Mouse (Mus musculus): ENCODE data around the gene Fam243. TPM values are rescaled to one million over a fixed set of nuclear protein-coding genes. Genes with fewer than 3 reads are reported as not detected.

The Fam243 gene
- total RNA-seq, 2 experiments from 2014 or later: not detected

GRCm38 (mm10) chr16:92324309-92325061, 3.2 kb upstream of the Fam243 start:
- no peak for ATAC-seq (replicated peaks; ENCODE audit: low FRiP score, low TSS enrichment, poor library complexity, severe bottlenecking)

- no peak for ATAC-seq (replicated peaks; ENCODE audit: low FRiP score, low TSS enrichment, poor library complexity, severe bottlenecking)
Measured at GRCm38 (mm10) chr16:92320361-92320760, 880 bp downstream of the Fam243 start.

GRCm38 (mm10) chr16:92319353-92320109, 1.7 kb downstream of the Fam243 start:
- peak; percentile 96 for ATAC-seq (replicated peaks; ENCODE audit: low FRiP score, low TSS enrichment, poor library complexity, severe bottlenecking)

GRCm38 (mm10) chr16:92316049-92316738, 5.0 kb downstream of the Fam243 start:
- ATAC-seq (replicated peaks; ENCODE audit: low FRiP score, low TSS enrichment, poor library complexity, severe bottlenecking): no peak

- ATAC-seq (replicated peaks; ENCODE audit: low FRiP score, low TSS enrichment, poor library complexity, severe bottlenecking): peak; percentile 95
Measured at GRCm38 (mm10) chr16:92313953-92314741, 7.1 kb downstream of the Fam243 start.

DNA sequence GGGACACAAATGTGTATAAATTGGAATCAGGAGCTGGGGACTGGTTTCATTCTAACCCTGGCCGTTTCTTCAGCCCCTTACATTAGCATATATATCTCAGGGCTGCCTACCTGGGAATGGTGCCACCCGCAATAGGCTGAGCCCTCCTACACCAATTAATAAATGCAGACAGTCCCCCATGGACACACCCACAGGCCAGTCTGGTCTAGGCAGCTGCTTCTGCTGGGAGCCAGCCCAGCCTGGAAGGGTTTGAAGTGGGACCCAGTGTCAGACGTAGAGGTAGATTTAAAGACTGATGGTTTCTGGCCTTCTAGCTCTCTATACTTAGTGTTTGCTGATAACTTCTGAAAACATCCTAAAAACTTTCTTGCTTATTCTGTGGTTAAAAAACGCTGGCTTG, 12.1 kb downstream of the Fam243 start:
- ATAC-seq (replicated peaks; ENCODE audit: low FRiP score, low TSS enrichment, poor library complexity, severe bottlenecking): no peak

GRCm38 (mm10) chr16:92307947-92308346, 13.3 kb downstream of the Fam243 start:
- no peak for ATAC-seq (replicated peaks; ENCODE audit: low FRiP score, low TSS enrichment, poor library complexity, severe bottlenecking)

DNA sequence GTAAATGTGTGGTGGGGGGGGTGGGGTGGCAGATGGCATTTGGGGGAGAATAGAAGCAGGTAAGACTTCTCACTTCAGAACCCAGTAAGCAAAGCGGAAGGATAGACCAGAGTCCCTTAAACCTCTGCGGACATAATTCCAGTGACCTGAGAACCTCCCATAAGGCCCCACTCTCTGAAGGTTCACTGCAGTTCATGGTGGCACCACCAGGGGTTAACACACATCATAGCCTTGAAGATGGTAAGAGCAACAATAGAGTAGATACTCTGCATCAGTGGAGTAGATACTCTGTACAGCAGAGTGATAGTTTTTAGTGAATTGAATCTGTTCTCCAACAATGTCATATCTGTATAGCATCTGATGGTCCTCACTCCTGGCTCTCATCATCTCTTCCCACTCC, 15.7 kb downstream of the Fam243 start:
- ATAC-seq (replicated peaks; ENCODE audit: low FRiP score, low TSS enrichment, poor library complexity, severe bottlenecking): no peak

GRCm38 (mm10) chr16:92302506-92302905, 18.7 kb downstream of the Fam243 start:
- no peak for ATAC-seq (replicated peaks; ENCODE audit: low FRiP score, low TSS enrichment, poor library complexity, severe bottlenecking)

GRCm38 (mm10) chr16:92301989-92302388, 19.3 kb downstream of the Fam243 start:
- peak; percentile 57; the same call in 1 of the 2 replicates for ATAC-seq (replicated peaks; ENCODE audit: low FRiP score, low TSS enrichment, poor library complexity, severe bottlenecking)

DNA sequence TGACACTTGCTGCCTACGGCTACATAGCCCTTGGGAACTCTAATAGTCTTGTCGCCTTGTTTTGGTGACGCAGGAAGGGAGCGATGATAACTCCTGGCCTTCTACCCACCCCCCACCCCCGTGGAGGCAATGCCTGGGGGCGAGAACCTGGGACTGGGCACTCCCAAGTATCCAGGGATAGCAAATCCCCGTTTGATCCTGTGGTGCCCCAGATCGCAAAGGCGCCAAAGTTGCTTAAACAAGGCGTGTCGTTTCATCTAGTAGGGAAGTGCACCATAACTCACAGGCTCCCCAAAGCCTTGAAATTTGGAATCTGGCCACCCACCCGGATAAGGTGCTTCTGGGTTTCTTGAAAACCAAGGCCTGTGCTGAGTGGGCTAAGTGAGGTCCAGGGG, 19.8 kb downstream of the Fam243 start:
- ATAC-seq (replicated peaks; ENCODE audit: low FRiP score, low TSS enrichment, poor library complexity, severe bottlenecking): peak; percentile 39

DNA sequence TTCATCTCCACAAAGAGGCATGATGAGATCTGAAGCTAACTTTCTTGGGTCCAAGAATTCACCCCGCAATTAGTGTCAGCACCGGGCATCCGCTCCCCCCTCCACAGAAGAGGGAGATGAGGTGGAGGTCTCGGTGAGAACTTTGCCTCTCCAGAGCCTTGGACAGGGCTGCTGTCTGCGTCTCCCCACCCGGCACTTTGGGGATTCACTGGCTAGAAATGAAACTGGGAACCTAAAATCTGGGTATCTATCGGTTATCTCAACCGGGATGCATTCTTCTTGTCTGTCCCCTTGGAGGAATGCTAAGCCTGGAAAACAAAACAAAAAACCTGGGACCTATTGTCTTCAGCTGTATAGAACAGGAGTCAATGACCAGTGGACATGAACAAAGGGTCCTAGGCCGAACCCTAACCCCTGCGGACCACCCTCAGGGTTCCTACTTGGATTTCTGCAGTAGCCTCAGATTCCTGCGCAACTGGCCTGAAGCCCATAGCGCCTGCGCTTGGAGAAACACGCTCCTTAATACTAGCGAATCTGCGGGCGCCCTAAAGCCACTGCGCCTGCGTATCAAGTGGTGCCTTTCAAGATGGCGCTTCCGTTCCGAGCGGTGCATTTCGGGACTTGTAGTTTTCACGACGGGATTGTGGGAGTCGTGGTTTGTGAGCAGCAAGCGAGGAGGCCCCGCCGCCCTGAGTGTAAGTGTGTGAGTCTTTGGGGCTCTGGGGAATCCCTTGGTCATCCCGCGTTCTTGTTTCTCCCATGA, 20.4 kb downstream of the Fam243 start, which contains the start of gene Smim11:
Gene Smim11, plus strand, starts transcription at position 638 of the 763 bp plus-strand sequence.
- peak; percentile 85 for ATAC-seq (replicated peaks; ENCODE audit: low FRiP score, low TSS enrichment, poor library complexity, severe bottlenecking)

DNA sequence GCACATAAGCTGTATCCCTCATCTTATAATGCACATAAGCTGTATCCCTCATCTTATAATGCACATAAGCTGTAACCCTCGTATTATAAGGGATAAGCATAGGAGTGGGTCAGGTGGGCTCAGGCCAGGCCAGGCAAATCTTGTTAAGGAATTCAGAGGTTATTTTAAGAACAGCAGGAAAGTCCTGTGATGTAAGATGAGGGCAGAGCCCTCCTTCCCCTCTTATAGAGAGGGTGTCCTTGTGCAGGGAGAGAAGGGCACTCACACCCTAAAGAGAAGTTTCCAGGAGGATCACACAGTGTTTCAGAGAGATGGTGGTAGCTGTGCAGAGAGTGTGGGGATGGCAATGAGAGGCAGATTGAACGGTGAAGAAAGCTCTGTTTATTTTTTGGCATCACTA, 25.9 kb downstream of the Fam243 start:
- no peak for ATAC-seq (replicated peaks; ENCODE audit: low FRiP score, low TSS enrichment, poor library complexity, severe bottlenecking)

DNA sequence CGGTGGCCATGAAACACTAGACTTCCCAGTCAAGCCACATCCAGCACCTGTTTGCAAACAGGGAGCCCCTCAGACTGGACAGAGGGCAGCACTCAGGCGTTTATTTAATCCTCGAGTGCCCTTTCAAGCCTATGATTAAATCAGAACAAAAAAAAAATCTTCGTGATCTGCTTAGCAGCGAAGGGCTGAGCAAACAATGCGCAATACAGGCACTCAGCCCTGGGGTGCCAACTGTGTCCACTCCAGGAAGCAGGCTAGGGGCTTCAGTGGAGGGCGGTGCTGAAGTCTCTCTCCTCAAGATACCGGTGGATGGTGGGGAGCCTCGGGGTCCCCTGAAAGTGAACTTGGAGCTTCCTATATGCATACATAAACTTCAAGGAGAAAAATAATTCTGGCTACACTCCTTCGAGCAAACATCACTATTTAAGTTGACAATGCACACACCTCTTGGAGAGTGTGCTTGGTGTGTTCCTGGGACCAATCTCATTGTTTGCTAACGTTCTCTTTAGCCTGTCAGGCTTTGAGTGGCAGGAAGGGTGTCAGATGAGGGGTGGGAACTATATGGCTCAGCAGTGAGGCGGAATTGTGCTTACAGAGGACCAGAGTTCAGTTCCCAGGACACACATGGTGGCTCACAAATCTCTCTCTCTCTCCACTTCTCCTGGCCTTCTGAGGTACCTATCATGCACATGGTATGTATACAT, 26.8 kb downstream of the Fam243 start:
- ATAC-seq (replicated peaks; ENCODE audit: low FRiP score, low TSS enrichment, poor library complexity, severe bottlenecking): no peak

GRCm38 (mm10) chr16:92292101-92292500, 29.1 kb downstream of the Fam243 start, which contains the start of gene Kcne2:
Gene Kcne2, plus strand, starts transcription at chr16:92292389.
- no peak for ATAC-seq (replicated peaks; ENCODE audit: low FRiP score, low TSS enrichment, poor library complexity, severe bottlenecking)

DNA sequence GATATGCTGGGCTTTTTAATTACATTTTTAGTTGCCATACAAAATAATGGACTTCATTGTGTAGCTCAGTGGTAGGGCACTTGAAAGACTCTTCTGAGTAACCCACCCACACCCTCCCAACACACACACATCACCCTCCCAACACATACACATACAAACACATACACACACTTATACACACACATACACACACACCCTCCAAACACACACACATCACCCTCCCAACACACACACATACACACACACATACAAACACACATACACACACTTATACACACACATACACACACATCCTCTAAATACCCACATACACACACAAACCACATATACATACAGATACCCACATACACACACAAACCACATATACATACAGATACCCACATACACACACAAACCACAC, 31.2 kb downstream of the Fam243 start:
- ATAC-seq (replicated peaks; ENCODE audit: low FRiP score, low TSS enrichment, poor library complexity, severe bottlenecking): no peak

GRCm38 (mm10) chr16:92288778-92289177, 32.5 kb downstream of the Fam243 start:
- ATAC-seq (replicated peaks; ENCODE audit: low FRiP score, low TSS enrichment, poor library complexity, severe bottlenecking): no peak

DNA sequence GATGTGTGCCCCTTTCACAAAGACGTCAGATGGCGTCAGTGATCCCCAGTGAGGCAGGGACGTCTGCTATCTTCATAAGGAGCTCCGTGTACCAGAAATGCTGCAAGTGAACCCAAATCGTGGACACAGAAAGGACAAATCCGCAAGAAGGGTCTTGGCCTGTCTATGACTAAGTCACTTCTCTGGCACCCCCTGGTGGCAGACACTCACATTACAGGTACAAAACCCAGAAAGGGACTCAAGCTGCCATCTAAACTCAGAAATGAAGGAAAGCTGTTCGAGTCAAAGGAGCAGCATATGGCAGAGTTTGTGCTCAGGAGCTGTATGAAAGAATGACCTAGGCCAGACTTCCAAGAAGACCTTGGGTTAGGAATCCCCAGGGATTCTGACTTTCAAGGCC, 34.6 kb downstream of the Fam243 start:
- ATAC-seq (replicated peaks; ENCODE audit: low FRiP score, low TSS enrichment, poor library complexity, severe bottlenecking): peak; percentile 48; the same call in 1 of the 2 replicates

Data from megakaryocyte-erythroid progenitor cell, adult 5-6 weeks (primary cell).